Mouse (Mus musculus) kidney, adult 2 months (tissue): ENCODE measurements around the gene Idh2. TPM values are rescaled to one million over a fixed set of nuclear protein-coding genes. Genes with fewer than 3 reads are reported as not detected.
A peak's percentile ranks its signal among the peaks of the same experiment; 100 is the strongest.

Source experiments
- DNase-seq: peaks from one replicate; pipeline ENCODE4 v3.0.0; 2021
- H3K27ac ChIP-seq: fragments of 200-500 bp; 2 replicates; pipeline ENCODE4 v1.5.1; 2012; ENCODE audit warnings: low read depth, low read length, control low read depth, inconsistent platforms; ENCODE audit not compliant: insufficient read depth
- H3K27me3 ChIP-seq: fragments of 200-500 bp; replicated peaks from 2 replicates; pipeline ENCODE4 v1.6.1; 2012; ENCODE audit warnings: mild to moderate bottlenecking, moderate library complexity, low read length, inconsistent platforms; ENCODE audit not compliant: control insufficient read depth, insufficient read depth
- H3K36me3 ChIP-seq: fragments of 200-500 bp; 2 replicates; pipeline ENCODE4 v1.6.1; 2012; ENCODE audit warnings: mild to moderate bottlenecking, moderate library complexity, low read length, inconsistent platforms; ENCODE audit not compliant: control insufficient read depth, insufficient read depth
- H3K4me1 ChIP-seq: fragments of 200-500 bp; 2 replicates; pipeline ENCODE4 v1.6.1; 2011; ENCODE audit warnings: low read length; ENCODE audit not compliant: control insufficient read depth, insufficient read depth
- H3K4me3 ChIP-seq: fragments of 200-500 bp; 2 replicates; pipeline ENCODE4 v1.5.1; 2011; ENCODE audit warnings: mild to moderate bottlenecking, low read depth, low read length, control low read depth; ENCODE audit not compliant: insufficient read depth
- CTCF ChIP-seq: fragments of 200-500 bp; conservative IDR thresholded peaks from 2 replicates; pipeline ENCODE4 v1.5.1; 2011; ENCODE audit warnings: low read depth, mild to moderate bottlenecking, control low read depth, low read length, moderate library complexity, mixed read lengths; ENCODE audit not compliant: insufficient read depth, insufficient read length
- POLR2A ChIP-seq: fragments of 200-500 bp; IDR thresholded peaks from one replicate; pipeline ENCODE4 v1.6.1; 2011; ENCODE audit warnings: low read depth, low read length, control low read depth
- WGBS: fragments of 180-500 bp; shearing (Covaris S2); methylation state at CpG from one replicate; pipeline ENCODE4 v1.1.7; 2018; 5-methylcytosine and 5-hydroxymethylcytosine counted together
- polyA plus RNA-seq: library from polyadenylated mRNA; depleted of rRNA; stranded (reverse); fragments of >200 nt; gene quantifications from 2 replicates; pipeline ENCODE4 v1.2.3, GENCODE M21; 2012

The Idh2 gene
- polyA plus RNA-seq, 1 experiment = 688 TPM

GRCm38 (mm10) chr7:80105637-80106390 lies 9.4 kb downstream of the Idh2 start:
- peaks cover 15% of the 10 kb centered on the region; the same call in 1 of the 2 replicates for H3K4me1 ChIP-seq
- no peak overlapping the region for H3K4me3 ChIP-seq
- 89% methylated on average over 4 of the region's 4 CpGs for WGBS
- H3K27ac ChIP-seq = no peak overlapping the region
- DNase-seq = peak; percentile 57
- no peak for TF ChIP-seq CTCF
- no peak for TF ChIP-seq POLR2A
- H3K27me3 ChIP-seq = no peaks in the 10 kb centered on the region
- peaks cover 2% of the 10 kb centered on the region; the same call in 1 of the 2 replicates for H3K36me3 ChIP-seq

- Histone ChIP-seq H3K36me3 (peaks cover 5% of the 10 kb centered on the region; the same call in 1 of the 2 replicates), H3K27me3 (no peaks in the 10 kb centered on the region), H3K4me3 (no peak overlapping the region), H3K27ac (no peak overlapping the region), H3K4me1 (peaks cover 10% of the 10 kb centered on the region; the same call in 1 of the 2 replicates)
- DNase-seq = no peak
- TF ChIP-seq CTCF (no peak), POLR2A (no peak)
- 80% methylated on average over 3 of the region's 3 CpGs for WGBS
Measured at GRCm38 (mm10) chr7:80103335-80103734, 11.9 kb downstream of the Idh2 start.

- no peak for DNase-seq
- Histone ChIP-seq H3K36me3 (peaks cover 12% of the 10 kb centered on the region; the same call in 1 of the 2 replicates), H3K27me3 (no peaks in the 10 kb centered on the region), H3K27ac (no peak overlapping the region), H3K4me1 (no peaks in the 10 kb centered on the region), H3K4me3 (no peak overlapping the region)
- WGBS = 90% methylated on average over 13 of the region's 13 CpGs
- TF ChIP-seq POLR2A (no peak), CTCF (no peak)
Measured at GRCm38 (mm10) chr7:80098389-80098976, 16.7 kb downstream of the Idh2 start.

- TF ChIP-seq POLR2A (no peak), CTCF (no peak)
- 92% methylated on average over 20 of the region's 20 CpGs for WGBS
- peaks cover 12% of the 10 kb centered on the region; the same call in 1 of the 2 replicates for H3K36me3 ChIP-seq
- H3K27ac ChIP-seq = no peak overlapping the region
- H3K4me1 ChIP-seq = 0 out of 2 replicates have a peak, but pooled peaks cover 4% of the 10 kb centered on the region
- H3K4me3 ChIP-seq = no peak overlapping the region
- H3K27me3 ChIP-seq = no peaks in the 10 kb centered on the region
- DNase-seq = no peak
Measured at GRCm38 (mm10) chr7:80095598-80096309, 19.4 kb downstream of the Idh2 start.

GRCm38 (mm10) chr7:80094481-80094880 lies 20.7 kb downstream of the Idh2 start:
- H3K27me3 ChIP-seq = no peaks in the 10 kb centered on the region
- no peak overlapping the region for H3K27ac ChIP-seq
- no peak for DNase-seq
- no peak for TF ChIP-seq POLR2A
- no peak for TF ChIP-seq CTCF
- H3K4me1 ChIP-seq = 0 out of 2 replicates have a peak, but pooled peaks cover 4% of the 10 kb centered on the region
- 56% methylated on average over 5 of the region's 5 CpGs for WGBS
- H3K4me3 ChIP-seq = no peak overlapping the region
- H3K36me3 ChIP-seq = peaks cover 10% of the 10 kb centered on the region; the same call in 1 of the 2 replicates

GRCm38 (mm10) chr7:80092351-80093046 lies 22.7 kb downstream of the Idh2 start:
- no peak overlapping the region for H3K4me3 ChIP-seq
- DNase-seq = peak; percentile 55
- no peaks in the 10 kb centered on the region for H3K27me3 ChIP-seq
- 0 out of 2 replicates have a peak, but pooled peaks cover 4% of the 10 kb centered on the region for H3K4me1 ChIP-seq
- peaks cover 3% of the 10 kb centered on the region; the same call in 1 of the 2 replicates for H3K36me3 ChIP-seq
- WGBS = 45% methylated on average over 9 of the region's 9 CpGs
- no peak for TF ChIP-seq CTCF
- TF ChIP-seq POLR2A = no peak
- 0 out of 2 replicates have a peak overlapping the region, but pooled peaks have one; percentile 7 for H3K27ac ChIP-seq
